Mouse (Mus musculus) layer of hippocampus, postnatal 14 days (tissue): Measurements from ENCODE around the gene Elk3. TPM values are rescaled to one million over a fixed set of nuclear protein-coding genes. Genes with fewer than 3 reads are reported as not detected.

Experiments
- DNase-seq, 2 experiments: peaks; one replicate each; pipeline ENCODE4 v3.0.0; 2021 to 2022; ENCODE audit warnings: low spot score in 2 of 2, mixed read lengths in 1 of 2
- total RNA-seq, 2 experiments: library from RNA; stranded (reverse); gene quantifications; 2 replicates each; pipeline ENCODE4 v1.2.3; 2021

The Elk3 gene
- total RNA-seq, 2 experiments from 2014 or later = 8.9 to 9.8 TPM

GRCm38 (mm10) chr10:93272986-93273982 is 37.7 kb downstream of the Elk3 start:
- no peak for DNase-seq

GRCm38 (mm10) chr10:93271831-93272230 is 39.1 kb downstream of the Elk3 start:
- DNase-seq = no peak

GRCm38 (mm10) chr10:93270889-93271460 is 40.0 kb downstream of the Elk3 start:
- no peak for DNase-seq

GRCm38 (mm10) chr10:93269744-93270143 is 41.2 kb downstream of the Elk3 start:
- DNase-seq = no peak

GRCm38 (mm10) chr10:93268339-93268738 is 42.6 kb downstream of the Elk3 start:
- no peak for DNase-seq

- DNase-seq = no peak
Observed at GRCm38 (mm10) chr10:93267509-93267908, 43.4 kb downstream of the Elk3 start.

GRCm38 (mm10) chr10:93266521-93266920 is 44.4 kb downstream of the Elk3 start:
- no peak for DNase-seq

GRCm38 (mm10) chr10:93265833-93266232 is 45.1 kb downstream of the Elk3 start:
- no peak for DNase-seq

- no peak for DNase-seq
Observed at GRCm38 (mm10) chr10:93264001-93264400, 46.9 kb downstream of the Elk3 start.

GRCm38 (mm10) chr10:93263431-93263830 is 47.5 kb downstream of the Elk3 start:
- peak in 1 of 2 experiments; percentile 70 for DNase-seq

- DNase-seq = no peak
Observed at GRCm38 (mm10) chr10:93261981-93262499, 48.9 kb downstream of the Elk3 start.

- DNase-seq = peak in 1 of 2 experiments; percentile 68
Observed at GRCm38 (mm10) chr10:93261132-93261980, 49.6 kb downstream of the Elk3 start.

- no peak for DNase-seq
Observed at GRCm38 (mm10) chr10:93259826-93260225, 51.1 kb downstream of the Elk3 start.

- DNase-seq = peak in 1 of 2 experiments; percentile 83
Observed at GRCm38 (mm10) chr10:93255294-93255693, 55.6 kb downstream of the Elk3 start.

GRCm38 (mm10) chr10:93253156-93253555 is 57.8 kb downstream of the Elk3 start:
- DNase-seq = no peak

- DNase-seq = no peak
Observed at GRCm38 (mm10) chr10:93252661-93253060, 58.3 kb downstream of the Elk3 start.

- no peak for DNase-seq
Observed at GRCm38 (mm10) chr10:93251426-93251825, 59.5 kb downstream of the Elk3 start.

- no peak for DNase-seq
Observed at GRCm38 (mm10) chr10:93250436-93251317, 60.3 kb downstream of the Elk3 start.

- no peak for DNase-seq
Observed at GRCm38 (mm10) chr10:93249901-93250300, 61.0 kb downstream of the Elk3 start.

- DNase-seq = no peak
Observed at GRCm38 (mm10) chr10:93248416-93248815, 62.5 kb downstream of the Elk3 start.
